Mouse (Mus musculus) lung, postnatal 0 days (tissue): ENCODE results near the gene 4930402F06Rik.

Experiments
- CTCF ChIP-seq: IDR thresholded peaks from 2 replicates; pipeline ENCODE4 v1.5.1; 2016; ENCODE audit warnings: antibody characterized with exemption, mild to moderate bottlenecking
- EP300 ChIP-seq: IDR thresholded peaks from 2 replicates; pipeline ENCODE4 v1.6.1; 2016; ENCODE audit warnings: antibody characterized with exemption, mild to moderate bottlenecking, control low read depth

GRCm38 (mm10) chr2:35408409-35409110, 11.6 kb upstream of the 4930402F06Rik start:
- TF ChIP-seq EP300 (no peak), CTCF (no peak)
